8 mouse cellular contexts compared by ENCODE assay signal in the genomic region with DNA sequence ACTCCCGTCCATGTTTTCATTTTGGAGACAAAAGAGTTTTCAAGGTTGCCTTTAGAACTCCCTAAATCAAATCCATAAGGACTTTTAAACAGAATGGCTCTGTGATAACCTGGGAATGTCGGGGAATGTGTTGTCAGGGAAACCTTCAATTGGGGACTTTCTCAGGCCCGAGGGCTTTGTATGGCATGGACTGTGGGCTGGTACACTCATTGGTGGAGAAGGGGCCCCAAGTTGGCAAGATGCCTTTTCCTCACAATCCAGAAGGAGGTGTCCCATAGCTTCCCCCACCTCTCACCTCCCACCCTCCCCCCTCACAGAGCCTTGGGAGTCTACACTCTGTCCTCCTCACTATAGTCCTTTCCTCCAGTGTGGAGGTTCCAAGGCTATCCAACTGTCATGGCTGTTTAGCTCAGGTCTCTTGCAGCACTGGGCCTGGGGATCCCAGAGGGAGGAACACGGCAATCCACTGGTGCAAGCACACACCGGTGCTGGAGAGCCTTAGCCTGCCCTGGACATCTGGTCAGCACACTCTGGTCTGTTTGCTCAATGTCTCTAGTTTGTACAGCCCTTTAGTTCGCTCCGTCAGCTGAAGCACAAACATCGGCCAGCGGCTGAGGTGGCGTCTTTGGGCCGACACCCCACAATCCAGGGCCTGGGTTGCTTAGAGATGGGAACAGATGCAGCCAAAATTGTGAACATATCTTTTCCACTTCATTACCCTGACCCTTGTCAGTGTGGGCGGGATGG. TPM values are rescaled to one million over a fixed set of nuclear protein-coding genes. Genes with fewer than 3 reads are reported as not detected.
DNase-seq lines count a peak whose midpoint lies in the region.

No protein-coding gene starts in this region.

- intact Hi-C loops in heart, postnatal 25 days (cut with DNase I): no loop called here

- DNase-seq in cerebellum, adult 9-11 months: peak; percentile 50
- no peak for DNase-seq in cerebellum, postnatal 36 days
- DNase-seq in NIH3T3 (ENCODE audit: low read depth): peak; percentile 52
- peak; percentile 55 for DNase-seq in heart, postnatal 25 days (ENCODE audit: low spot score)
- DNase-seq in lung, postnatal 10 days: peak; percentile 83
- DNase-seq in spleen, adult 18-20 months: no peak
- no peak for DNase-seq in T-cell, adult 2 months (ENCODE audit: low spot score)
- DNase-seq in layer of hippocampus, postnatal 25 days (ENCODE audit: extremely low spot score in 1 of 2, low spot score in 1 of 2): no peak

RNA-seq across cellular contexts. Expression of gene Slc43a2, which starts 18.9 kb away (rescaled TPM):
- total RNA-seq in heart, postnatal 25 days (2021): 10 to 100 TPM; 14.9 to 18.2 TPM
- total RNA-seq in layer of hippocampus, postnatal 25 days (2021): 10 to 100 TPM; 49.8 to 54.2 TPM

RNA-seq across cellular contexts. Expression of gene Scarf1, which starts 37.0 kb away (rescaled TPM):
- 10 to 100 TPM in 1 of 2 experiments, 1 to 10 TPM in 1; 8.5 to 12.1 TPM for total RNA-seq in heart, postnatal 25 days (2021)
- 1 to 10 TPM; 1.4 to 1.6 TPM for total RNA-seq in layer of hippocampus, postnatal 25 days (2021)

RNA-seq across cellular contexts. Expression of gene Pitpna, which starts 37.5 kb away (rescaled TPM):
- 100 to 1,000 TPM; 108 to 115 TPM for total RNA-seq in heart, postnatal 25 days (2021)
- 100 to 1,000 TPM; 281 to 305 TPM for total RNA-seq in layer of hippocampus, postnatal 25 days (2021)

RNA-seq across cellular contexts. Expression of gene Rilp, which starts 40.5 kb away (rescaled TPM):
- 10 to 100 TPM; 47.4 to 47.8 TPM for total RNA-seq in heart, postnatal 25 days (2021)
- total RNA-seq in layer of hippocampus, postnatal 25 days (2021): 1 to 10 TPM; 1.7 to 3.1 TPM

Comparison
In these comparisons a context has a peak if more than half of its experiments do, and no peak if none do; other contexts are left out.
1. DNase-seq: peak in cerebellum, adult 9-11 months (single experiment), NIH3T3 (single experiment), heart, postnatal 25 days (single experiment) and lung, postnatal 10 days (single experiment); none in cerebellum, postnatal 36 days (0 of 2), spleen, adult 18-20 months (0 of 2), T-cell, adult 2 months (single experiment) and layer of hippocampus, postnatal 25 days (0 of 2).